Mouse (Mus musculus) C2C12 (cell line): Measurements from ENCODE around the gene Fzd2.

Experiments used
- CEBPB ChIP-seq: IDR thresholded peaks from one replicate; pipeline ENCODE4 v1.6.1; 2011; ENCODE audit warnings: low read depth, mild to moderate bottlenecking, control low read depth, moderate library complexity
- CTCF ChIP-seq: IDR thresholded peaks from one replicate; pipeline ENCODE4 v1.5.1; 2011; ENCODE audit not compliant: control insufficient read depth, insufficient read depth, insufficient read length
- MAX ChIP-seq: IDR thresholded peaks from one replicate; pipeline ENCODE4 v1.6.1; 2011; ENCODE audit warnings: mild to moderate bottlenecking, control low read depth
- MYOD1 ChIP-seq: IDR thresholded peaks from one replicate; pipeline ENCODE4 v1.6.1; 2011; ENCODE audit warnings: low read depth; ENCODE audit not compliant: control insufficient read depth, insufficient read length
- USF1 ChIP-seq: IDR thresholded peaks from one replicate; pipeline ENCODE4 v1.6.1; 2011; ENCODE audit warnings: low read depth, mild to moderate bottlenecking, control low read depth, moderate library complexity

DNA sequence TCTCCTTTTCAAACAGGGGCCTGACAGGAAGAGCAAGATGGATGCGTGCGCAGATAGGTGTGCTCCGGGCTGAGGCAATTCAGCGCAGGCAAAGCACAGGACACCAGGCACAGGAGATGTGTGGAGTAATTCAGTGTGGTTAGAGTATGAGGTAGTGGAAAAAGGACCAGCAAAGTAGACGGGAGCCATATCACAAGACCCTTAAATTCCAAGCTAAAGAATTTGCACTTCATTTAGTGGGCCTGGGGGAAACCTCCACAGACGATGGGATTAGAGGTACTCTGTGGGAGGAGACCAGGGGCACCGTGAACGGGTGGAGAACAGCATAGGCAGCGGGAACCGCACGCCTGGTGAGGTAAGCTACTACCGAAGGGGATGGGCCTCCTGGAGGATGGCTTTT, 43.7 kb downstream of the Fzd2 start:
- TF ChIP-seq CTCF (no peak), MAX (no peak), USF1 (no peak), CEBPB (no peak), MYOD1 (no peak)
